Mouse (Mus musculus) hindbrain, embryonic 12.5 days (tissue): ENCODE data around the gene Asphd1. TPM values are rescaled to one million over a fixed set of nuclear protein-coding genes. Genes with fewer than 3 reads are reported as not detected.

Experiments
- ATAC-seq: fragments of 200-750 bp; cut with Nextera tagmentation; 2 replicates; pipeline ENCODE4 v1.8.0; 2017; ENCODE audit warnings: moderate TSS enrichment; ENCODE audit not compliant: low FRiP score
- H3K27ac ChIP-seq: fragments of 300-500 bp; sonication (generic); 2 replicates; pipeline ENCODE4 v1.5.1; 2016; ENCODE audit warnings: mild to moderate bottlenecking
- H3K27me3 ChIP-seq: fragments of 300-500 bp; sonication (generic); 2 replicates; pipeline ENCODE4 v1.6.1; 2016; ENCODE audit warnings: mild to moderate bottlenecking
- H3K36me3 ChIP-seq: fragments of 300-500 bp; sonication (generic); 2 replicates; pipeline ENCODE4 v1.6.1; 2016; ENCODE audit warnings: mild to moderate bottlenecking
- H3K4me1 ChIP-seq: fragments of 300-500 bp; sonication (generic); 2 replicates; pipeline ENCODE4 v1.6.1; 2016
- H3K4me2 ChIP-seq: fragments of 300-500 bp; sonication (generic); replicated peaks from 2 replicates; pipeline ENCODE4 v1.6.1; 2016; ENCODE audit warnings: mild to moderate bottlenecking
- H3K4me3 ChIP-seq: fragments of 300-500 bp; sonication (generic); 2 replicates; pipeline ENCODE4 v1.5.1; 2016; ENCODE audit warnings: mild to moderate bottlenecking
- H3K9ac ChIP-seq: fragments of 300-500 bp; sonication (generic); 2 replicates; pipeline ENCODE4 v1.6.1; 2016; ENCODE audit warnings: mild to moderate bottlenecking, moderate library complexity
- H3K9me3 ChIP-seq: fragments of 300-500 bp; sonication (generic); replicated peaks from 2 replicates; pipeline ENCODE4 v1.6.1; 2016; ENCODE audit warnings: mild to moderate bottlenecking
- WGBS: fragments of 180-500 bp; shearing (Covaris S2); methylation state at CpG from one replicate; pipeline ENCODE4 v1.1.7; 2016; 5-methylcytosine and 5-hydroxymethylcytosine counted together
- polyA plus RNA-seq: library from polyadenylated mRNA; unstranded; fragments of >200 nt; fragmentation: Nextera tagmentation; extraction: Ambion mirVana; gene quantifications from 2 replicates; pipeline ENCODE4 v1.2.1, GENCODE M21; 2016

Gene Asphd1
- 3.4 and 4.1 TPM in 2 replicates for polyA plus RNA-seq

DNA sequence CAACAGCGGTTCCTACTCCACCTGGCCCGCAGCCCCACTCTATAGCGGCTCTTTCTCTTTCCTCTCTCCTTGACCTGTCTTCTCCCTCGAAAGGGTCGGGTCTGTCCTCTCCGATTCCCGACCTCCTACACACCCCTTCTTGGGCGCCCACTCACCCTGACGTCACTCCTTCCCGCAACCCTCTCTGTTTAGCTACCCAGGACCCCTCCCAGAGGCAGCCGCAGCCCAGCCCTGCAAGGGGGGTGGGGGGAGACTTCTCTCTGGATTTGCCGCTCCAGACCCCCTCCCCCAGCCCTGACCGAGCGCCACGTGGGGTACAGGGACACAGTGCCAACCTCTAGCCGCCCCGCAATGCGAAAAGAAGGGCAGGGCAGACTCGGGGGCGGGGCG lies at the start of gene Asphd1:
Gene Asphd1 (minus strand): TSS at position 180 of the 390 bp plus-strand sequence.
- peak within 1 kb of the TSS; percentile 87 for H3K27ac ChIP-seq
- no peaks in the 10 kb centered on the region for H3K9me3 ChIP-seq
- peak; percentile 70 for ATAC-seq
- peak within 1 kb of the TSS; percentile 47 for H3K4me3 ChIP-seq
- peaks cover 41% of the 10 kb centered on the region for H3K27me3 ChIP-seq
- H3K36me3 ChIP-seq: peaks cover 19% of the 10 kb centered on the region
- peaks cover 41% of the 10 kb centered on the region for H3K4me1 ChIP-seq
- H3K9ac ChIP-seq: peak within 1 kb of the TSS; percentile 64
- H3K4me2 ChIP-seq: peak within 1 kb of the TSS; percentile 97
- WGBS: under 1% methylated on average over 21 of the region's 21 CpGs

DNA sequence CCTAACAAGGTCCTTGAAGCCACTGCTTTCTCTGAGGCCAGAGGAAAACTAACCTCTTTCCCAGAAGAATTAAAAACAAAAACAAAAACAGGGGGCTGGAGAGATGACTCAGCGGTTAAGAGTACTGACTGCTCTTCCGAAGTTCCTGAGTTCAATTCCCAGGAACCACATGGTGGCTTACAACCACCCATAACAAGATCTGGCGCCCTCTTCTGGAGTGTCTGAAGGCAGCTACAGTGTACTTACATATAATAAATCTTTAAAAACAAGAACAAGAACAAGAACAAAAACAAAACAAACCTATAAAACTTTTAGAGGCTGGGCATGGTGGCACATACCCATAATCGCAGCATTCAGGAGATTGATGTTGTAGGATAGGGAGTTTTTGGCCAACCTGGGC lies 47.1 kb upstream of the Asphd1 start:
- 77% methylated on average over 4 of the region's 4 CpGs for WGBS

DNA sequence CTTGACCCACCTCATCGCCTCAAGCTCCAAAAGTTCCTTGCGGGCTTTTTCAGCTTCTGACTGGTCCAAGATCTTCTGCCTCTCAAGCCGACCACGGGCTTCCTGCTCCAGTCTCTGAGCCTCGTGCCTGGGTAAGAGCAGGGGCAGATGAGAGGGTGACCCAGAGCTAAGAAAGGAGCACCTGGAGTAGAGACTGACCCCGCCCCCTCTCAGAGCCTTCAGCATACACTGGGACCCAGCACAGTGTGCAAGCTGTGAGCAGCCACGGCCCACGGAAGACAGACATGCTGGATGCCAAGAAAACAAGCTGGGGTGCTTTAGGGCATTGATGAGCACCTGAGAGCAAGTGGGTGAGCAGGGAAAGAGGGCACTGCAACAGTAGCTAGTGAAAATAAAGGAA lies 39.4 kb upstream of the Asphd1 start:
- no peak overlapping the region for H3K4me2 ChIP-seq
- H3K9ac ChIP-seq: no peak overlapping the region
- no peaks in the 10 kb centered on the region for H3K9me3 ChIP-seq
- 72% methylated on average over 8 of the region's 8 CpGs for WGBS
- no peak overlapping the region for H3K4me3 ChIP-seq
- no peaks in the 10 kb centered on the region for H3K36me3 ChIP-seq
- ATAC-seq: no peak
- 0 out of 2 replicates have a peak, but pooled peaks cover 2% of the 10 kb centered on the region for H3K4me1 ChIP-seq
- no peaks in the 10 kb centered on the region for H3K27me3 ChIP-seq
- no peak overlapping the region for H3K27ac ChIP-seq

More for the DNA sequence above, 47.1 kb upstream of the Asphd1 start:
- H3K36me3 ChIP-seq: no peaks in the 10 kb centered on the region
- no peaks in the 10 kb centered on the region for H3K27me3 ChIP-seq
- no peak for ATAC-seq
- 0 out of 2 replicates have a peak, but pooled peaks cover 3% of the 10 kb centered on the region for H3K9me3 ChIP-seq
- no peak overlapping the region for H3K4me2 ChIP-seq
- H3K4me1 ChIP-seq: 0 out of 2 replicates have a peak, but pooled peaks cover 2% of the 10 kb centered on the region
- H3K4me3 ChIP-seq: no peak overlapping the region
- H3K27ac ChIP-seq: no peak overlapping the region
- H3K9ac ChIP-seq: no peak overlapping the region

DNA sequence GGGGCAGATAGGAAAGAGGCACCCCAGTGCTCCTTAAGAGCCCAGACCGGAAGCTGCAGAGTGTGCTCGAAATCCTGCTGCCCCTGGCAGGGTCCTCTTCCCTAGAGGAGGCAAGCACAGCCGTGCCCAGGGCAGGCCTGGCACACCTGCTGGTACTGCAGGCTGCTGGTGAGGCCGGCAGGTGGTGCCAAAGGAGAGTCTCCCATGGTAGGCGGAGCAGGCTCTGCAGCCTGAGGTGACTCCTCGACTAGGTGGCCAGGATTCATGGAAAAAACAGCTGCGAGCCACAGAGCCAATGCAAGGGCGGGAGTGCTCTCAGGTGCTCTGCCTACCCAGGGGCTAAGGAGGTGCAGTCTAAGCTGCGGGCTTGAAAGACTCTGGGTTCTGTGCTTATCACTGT lies 36.9 kb upstream of the Asphd1 start:
- no peaks in the 10 kb centered on the region for H3K9me3 ChIP-seq
- H3K9ac ChIP-seq: no peak overlapping the region
- H3K27me3 ChIP-seq: no peaks in the 10 kb centered on the region
- H3K4me2 ChIP-seq: no peak overlapping the region
- H3K4me1 ChIP-seq: no peaks in the 10 kb centered on the region
- H3K36me3 ChIP-seq: peaks cover under 1% of the 10 kb centered on the region; the same call in 1 of the 2 replicates
- no peak overlapping the region for H3K27ac ChIP-seq
- WGBS: 42% methylated on average over 9 of the region's 9 CpGs
- no peak overlapping the region for H3K4me3 ChIP-seq
- ATAC-seq: no peak

DNA sequence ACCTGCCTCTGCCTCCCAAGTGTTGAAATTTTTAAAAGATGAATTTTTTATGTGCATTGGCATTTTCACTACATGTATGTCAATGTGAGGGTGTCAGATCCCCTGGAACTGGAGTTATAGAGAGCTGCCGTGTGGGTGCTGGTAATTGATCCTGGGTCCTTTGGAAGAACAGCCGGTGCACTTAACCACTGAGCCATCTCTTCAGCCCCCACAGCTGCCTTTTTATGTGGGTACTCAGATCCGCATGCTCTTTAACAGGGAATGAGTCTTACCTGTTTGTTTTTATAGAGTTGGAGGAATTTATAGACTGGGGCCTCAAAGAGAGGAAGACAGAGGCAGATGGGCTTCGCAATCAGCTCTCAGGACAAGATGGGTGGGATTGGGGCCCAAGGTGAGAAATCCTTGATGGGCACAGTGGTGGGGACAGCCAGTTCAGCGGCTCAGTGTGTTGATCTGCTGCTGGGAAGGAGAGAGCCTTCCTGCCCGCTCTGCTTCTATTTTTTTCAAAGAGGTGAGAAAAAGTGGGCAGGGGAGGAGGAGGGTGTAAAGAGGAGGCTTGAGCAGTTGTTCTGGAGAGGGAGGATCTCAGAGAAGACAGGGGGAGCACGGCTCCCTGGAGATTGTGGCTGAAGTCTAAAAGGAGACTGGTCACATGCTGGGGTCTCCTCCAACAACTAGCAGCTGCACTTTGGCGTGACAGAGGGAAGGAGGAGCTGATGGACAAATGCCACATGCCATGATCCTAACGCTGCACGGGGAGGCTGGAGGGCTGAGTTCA lies 35.5 kb upstream of the Asphd1 start:
- Histone ChIP-seq H3K4me3 (no peak overlapping the region), H3K27ac (no peak overlapping the region), H3K9ac (no peak overlapping the region), H3K27me3 (no peaks in the 10 kb centered on the region), H3K9me3 (no peaks in the 10 kb centered on the region), H3K4me2 (no peak overlapping the region), H3K4me1 (no peaks in the 10 kb centered on the region), H3K36me3 (peaks cover 13% of the 10 kb centered on the region)
- no peak for ATAC-seq
- WGBS: 59% methylated on average over 10 of the region's 10 CpGs

DNA sequence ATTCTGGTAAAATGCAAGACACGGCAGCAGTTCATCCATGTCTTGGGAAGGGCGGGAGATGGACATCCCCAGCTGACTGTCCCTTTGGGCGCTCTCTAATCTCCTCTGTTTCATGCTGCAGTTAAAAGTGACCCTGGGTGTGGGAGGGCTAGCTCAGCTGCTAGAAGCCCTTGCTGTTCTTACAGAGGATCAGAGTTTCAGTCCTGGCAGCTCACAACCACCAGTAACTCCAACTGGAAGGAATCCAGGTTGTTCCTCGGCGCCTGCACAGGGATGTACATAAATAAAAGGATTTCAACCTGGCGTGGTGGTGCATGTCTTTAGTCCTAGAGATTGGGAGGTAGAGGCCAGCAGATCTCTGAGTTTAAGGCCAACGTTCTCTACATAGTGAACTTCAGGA lies 33.7 kb upstream of the Asphd1 start:
- Histone ChIP-seq H3K9me3 (no peaks in the 10 kb centered on the region), H3K27me3 (no peaks in the 10 kb centered on the region), H3K36me3 (peaks cover 30% of the 10 kb centered on the region), H3K9ac (no peak overlapping the region), H3K4me2 (no peak overlapping the region), H3K27ac (no peak overlapping the region), H3K4me3 (no peak overlapping the region), H3K4me1 (0 out of 2 replicates have a peak, but pooled peaks cover 2% of the 10 kb centered on the region)
- WGBS: 86% methylated on average over 7 of the region's 7 CpGs
- ATAC-seq: no peak

DNA sequence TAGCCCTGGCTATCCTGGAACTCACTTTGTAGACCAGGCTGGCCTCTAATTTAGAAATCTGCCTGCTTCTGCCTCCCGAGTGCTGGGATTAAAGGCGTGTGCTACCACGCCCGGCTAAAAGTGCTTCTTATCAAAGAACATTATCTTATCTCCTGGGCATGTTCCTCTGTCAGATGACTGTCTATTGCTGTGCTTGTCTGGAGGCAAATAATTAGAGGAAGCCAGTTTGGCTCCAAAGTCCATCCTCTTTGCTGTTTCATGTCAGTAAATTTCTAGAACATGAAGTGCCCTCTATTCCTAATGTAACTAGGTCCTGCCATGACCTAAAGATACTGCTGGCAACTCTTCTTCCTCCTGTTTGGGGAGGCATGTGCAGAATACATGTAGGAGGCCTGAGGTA lies 32.7 kb upstream of the Asphd1 start:
- WGBS: 96% methylated on average over 4 of the region's 4 CpGs
- ATAC-seq: no peak
- Histone ChIP-seq H3K4me1 (peaks cover 7% of the 10 kb centered on the region), H3K27me3 (no peaks in the 10 kb centered on the region), H3K4me2 (no peak overlapping the region), H3K27ac (no peak overlapping the region), H3K4me3 (no peak overlapping the region), H3K9me3 (no peaks in the 10 kb centered on the region), H3K9ac (no peak overlapping the region), H3K36me3 (peaks cover 32% of the 10 kb centered on the region)

DNA sequence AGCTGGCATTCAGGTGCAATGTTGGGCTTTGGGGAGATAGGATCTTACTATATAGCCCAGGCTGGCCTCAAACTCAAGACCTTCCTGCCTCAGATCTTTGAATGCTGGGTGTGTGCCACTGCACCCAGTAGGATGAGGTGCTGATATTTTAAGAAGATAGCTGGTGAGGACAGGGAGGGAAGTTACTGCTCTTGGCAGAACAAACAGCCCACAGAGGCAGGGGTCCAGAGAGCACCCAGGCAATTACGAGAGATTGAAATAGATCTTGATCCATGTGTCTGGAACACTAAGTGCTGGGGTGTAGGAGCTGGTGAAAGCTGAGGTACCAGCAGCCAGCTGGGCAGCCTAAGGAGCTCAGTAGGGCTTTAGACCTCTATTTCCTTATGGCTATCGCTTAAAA lies 32.2 kb upstream of the Asphd1 start:
- H3K9ac ChIP-seq: no peak overlapping the region
- no peaks in the 10 kb centered on the region for H3K27me3 ChIP-seq
- H3K27ac ChIP-seq: no peak overlapping the region
- peaks cover 10% of the 10 kb centered on the region for H3K4me1 ChIP-seq
- ATAC-seq: no peak
- WGBS: 96% methylated on average over 2 of the region's 2 CpGs
- H3K4me3 ChIP-seq: no peak overlapping the region
- peaks cover 32% of the 10 kb centered on the region for H3K36me3 ChIP-seq
- no peak overlapping the region for H3K4me2 ChIP-seq
- H3K9me3 ChIP-seq: no peaks in the 10 kb centered on the region

DNA sequence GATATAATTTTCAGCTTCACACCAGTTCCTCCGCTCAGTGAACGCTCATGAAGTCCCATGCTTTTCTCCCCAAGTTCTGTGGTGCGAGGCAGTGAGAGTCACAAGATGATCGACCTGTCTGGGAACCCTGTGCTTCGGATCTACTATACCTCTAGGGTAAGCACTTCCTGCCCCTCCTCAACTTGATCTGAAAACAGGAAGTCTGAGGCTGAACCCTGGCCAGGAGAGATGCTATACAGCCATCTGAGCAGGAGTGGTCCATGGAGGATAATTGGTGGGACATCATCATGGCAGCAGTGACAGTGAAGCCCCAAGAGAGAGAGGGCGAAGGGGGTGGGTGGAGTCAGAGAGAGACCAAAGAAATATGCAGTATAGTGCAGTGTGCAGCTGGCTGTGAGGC lies 29.5 kb upstream of the Asphd1 start:
- no peak for ATAC-seq
- 92% methylated on average over 6 of the region's 6 CpGs for WGBS

DNA sequence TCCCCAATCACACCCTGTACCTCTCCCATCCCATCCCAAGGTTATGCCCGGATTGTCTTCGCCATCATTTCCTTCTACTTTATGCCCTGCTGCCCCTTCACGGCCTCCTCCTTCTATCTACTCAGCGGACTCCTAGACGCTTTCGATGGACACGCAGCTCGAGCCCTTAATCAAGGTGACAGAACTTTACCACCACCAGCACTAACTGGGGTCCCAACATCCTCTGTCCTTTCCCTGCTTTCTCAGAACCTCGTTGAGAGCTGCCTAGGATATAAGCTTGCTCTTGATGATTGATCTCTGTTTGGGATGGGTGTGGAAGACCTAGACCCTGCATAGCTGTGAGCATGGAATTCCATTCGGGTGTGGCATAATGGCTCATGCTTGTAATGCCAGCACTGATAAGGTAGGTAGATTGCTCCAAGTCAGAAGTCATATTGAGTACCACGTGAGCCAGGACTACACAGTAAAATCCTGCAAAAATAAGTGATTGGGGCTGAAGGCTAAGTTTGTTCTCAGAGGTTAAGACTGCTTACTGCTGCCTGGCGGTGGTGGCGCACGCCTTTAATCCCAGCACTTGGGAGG lies 27.6 kb upstream of the Asphd1 start:
- peak overlapping the region; percentile 96 for H3K27ac ChIP-seq
- H3K27me3 ChIP-seq: no peaks in the 10 kb centered on the region
- peak overlapping the region; percentile 92 for H3K9ac ChIP-seq
- H3K4me1 ChIP-seq: peaks cover 14% of the 10 kb centered on the region
- 26% methylated on average over 14 of the region's 14 CpGs for WGBS
- peak overlapping the region; percentile 89 for H3K4me2 ChIP-seq
- H3K9me3 ChIP-seq: no peaks in the 10 kb centered on the region
- peak overlapping the region; percentile 79 for H3K4me3 ChIP-seq
- 0 out of 2 replicates have a peak, but pooled peaks have one; percentile 9 for ATAC-seq
- peaks cover 34% of the 10 kb centered on the region for H3K36me3 ChIP-seq

More for the DNA sequence above, 29.5 kb upstream of the Asphd1 start:
- Histone ChIP-seq H3K27ac (no peak overlapping the region), H3K4me3 (no peak overlapping the region), H3K36me3 (peaks cover 32% of the 10 kb centered on the region), H3K9ac (no peak overlapping the region), H3K4me1 (peaks cover 14% of the 10 kb centered on the region), H3K4me2 (no peak overlapping the region), H3K9me3 (no peaks in the 10 kb centered on the region), H3K27me3 (no peaks in the 10 kb centered on the region)

DNA sequence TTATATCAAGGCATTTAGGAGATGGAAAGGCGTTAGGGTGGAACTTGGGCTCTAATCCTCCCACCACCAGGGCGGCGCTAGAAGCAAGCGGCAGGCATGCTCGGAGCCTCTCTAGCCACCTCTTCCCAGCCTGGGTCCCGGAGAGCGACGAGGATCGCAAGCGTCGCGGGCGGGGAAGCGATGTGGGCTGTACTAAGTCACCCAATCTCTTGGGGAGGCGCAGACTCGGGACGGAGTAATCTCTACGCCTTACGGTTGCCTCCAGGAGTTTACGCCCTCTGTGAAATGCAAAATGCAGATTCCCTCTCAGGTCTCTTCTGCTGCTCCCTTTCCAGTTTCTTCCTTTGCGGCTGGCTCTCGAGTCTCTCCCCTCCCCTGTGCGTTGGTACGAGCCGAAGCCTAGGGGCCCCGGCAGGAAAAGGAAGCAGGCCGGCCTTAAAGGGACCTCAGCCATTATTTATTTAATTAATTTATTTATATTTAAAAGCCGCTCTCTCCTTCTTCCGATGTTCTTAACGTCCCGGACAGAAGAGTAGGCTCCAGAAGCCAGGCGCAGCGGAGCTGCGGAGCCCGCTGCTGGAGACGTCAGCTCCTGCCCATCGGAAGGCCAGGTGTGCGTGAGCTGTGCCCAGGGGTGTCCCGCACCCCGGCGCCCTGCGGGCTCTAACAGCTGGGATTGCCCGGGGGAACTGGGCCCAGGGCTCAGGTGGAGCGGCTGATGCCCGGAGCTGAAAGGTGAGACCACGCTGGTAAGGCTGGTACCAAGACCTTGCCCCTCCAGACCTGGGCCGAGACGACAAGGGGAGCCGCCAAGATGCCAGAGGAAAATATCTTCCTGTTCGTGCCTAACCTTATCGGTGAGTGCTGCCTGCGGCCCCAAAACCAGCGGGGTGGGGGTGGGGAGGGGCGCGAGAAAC lies 26.8 kb upstream of the Asphd1 start, which contains the start of gene Cdiptos:
Gene Cdiptos (minus strand): TSS at position 149 of the 917 bp plus-strand sequence.
- H3K4me3 ChIP-seq: peak within 1 kb of the TSS; percentile 79
- H3K4me1 ChIP-seq: peaks cover 14% of the 10 kb centered on the region
- H3K4me2 ChIP-seq: peak within 1 kb of the TSS; percentile 89
- peaks cover 38% of the 10 kb centered on the region for H3K36me3 ChIP-seq
- H3K27me3 ChIP-seq: no peaks in the 10 kb centered on the region
- peak within 1 kb of the TSS; percentile 96 for H3K27ac ChIP-seq
- H3K9ac ChIP-seq: peak within 1 kb of the TSS; percentile 92
- ATAC-seq: peak; percentile 94
- under 1% methylated on average over 54 of the region's 55 CpGs for WGBS
- no peaks in the 10 kb centered on the region for H3K9me3 ChIP-seq

DNA sequence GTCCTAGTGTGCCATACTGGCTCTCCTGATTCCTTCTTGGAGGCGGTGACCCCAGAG lies 26.3 kb upstream of the Asphd1 start, which contains the start of gene Cdipt:
Gene Cdipt (plus strand): TSS at position 22 of the 57 bp plus-strand sequence.
- peak within 1 kb of the TSS; percentile 89 for H3K4me2 ChIP-seq
- no peaks in the 10 kb centered on the region for H3K9me3 ChIP-seq
- ATAC-seq: no peak
- WGBS: 4% methylated on average over 1 of the region's 1 CpGs
- no peaks in the 10 kb centered on the region for H3K27me3 ChIP-seq
- peaks cover 14% of the 10 kb centered on the region for H3K4me1 ChIP-seq
- peaks cover 39% of the 10 kb centered on the region for H3K36me3 ChIP-seq
- H3K9ac ChIP-seq: peak within 1 kb of the TSS; percentile 92
- H3K4me3 ChIP-seq: peak within 1 kb of the TSS; percentile 79
- peak within 1 kb of the TSS; percentile 96 for H3K27ac ChIP-seq
